Mouse (Mus musculus): ENCODE measurements around the gene Krtap19-1. TPM values are rescaled to one million over a fixed set of nuclear protein-coding genes. Genes with fewer than 3 reads are reported as not detected.

Gene Krtap19-1
- polyA plus RNA-seq, 1 experiment from 2014 or later: not detected

DNA sequence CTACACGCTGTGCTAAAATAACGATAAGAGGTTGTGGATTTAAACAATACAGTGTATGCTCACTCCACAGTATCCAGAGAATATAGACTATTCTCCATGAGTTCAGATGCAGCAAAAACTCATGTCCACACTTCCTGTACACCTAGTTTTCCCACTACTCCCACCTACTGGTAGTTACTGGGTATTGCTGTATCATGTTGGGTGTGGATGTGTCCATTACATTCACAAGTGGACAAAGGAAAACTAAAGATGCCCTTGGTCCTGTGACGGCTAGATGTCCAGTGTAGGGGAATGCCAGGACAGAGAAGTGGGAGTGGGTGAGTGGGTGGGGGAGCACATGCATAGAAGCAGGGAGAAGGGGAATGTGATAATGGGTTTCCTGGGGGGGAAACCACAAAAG, 45.5 kb downstream of the Krtap19-1 start:
- Histone ChIP-seq H3K36me3 (no peaks in the 10 kb centered on the region), H3K9ac (no peak overlapping the region), H3K9me3 (no peaks in the 10 kb centered on the region), H3K27ac (replicated peaks) (no peak overlapping the region), H3K4me2 (no peak overlapping the region), H3K4me3 (no peak overlapping the region), H3K27me3 (no peaks in the 10 kb centered on the region), H3K4me1 (replicated peaks) (peaks cover 10% of the 10 kb centered on the region; the same call in 1 of the 2 replicates)
- no peak for ATAC-seq (ENCODE audit: low read depth)
- WGBS: 81% methylated on average over 3 of the region's 3 CpGs

- H3K9ac ChIP-seq: no peak within 1 kb of the TSS
- H3K4me2 ChIP-seq: no peak within 1 kb of the TSS
- H3K27me3 ChIP-seq: no peaks in the 10 kb centered on the region
- no peak within 1 kb of the TSS for H3K4me3 ChIP-seq
- no peak for ATAC-seq (ENCODE audit: low read depth)
- H3K4me1 ChIP-seq (replicated peaks): no peaks in the 10 kb centered on the region
- H3K36me3 ChIP-seq: no peaks in the 10 kb centered on the region
- H3K9me3 ChIP-seq: no peaks in the 10 kb centered on the region
- 84% methylated on average over 3 of the region's 3 CpGs for WGBS
- no peak within 1 kb of the TSS for H3K27ac ChIP-seq (replicated peaks)
Observed at GRCm38 (mm10) chr16:88820066-88820465, 49.1 kb downstream of the Krtap19-1 start, which contains the start of gene Krtap15. Gene Krtap15 (plus strand): TSS chr16:88820215.

Other genes with a start within 250 kb of the Krtap19-1 start
- not detected in 2 replicates for gene 2310079G19Rik, start 241.7 kb downstream of the Krtap19-1 start, polyA plus RNA-seq (2015; fragmentation: Nextera tagmentation; extraction: Ambion mirVana)
- not detected in 2 replicates for gene Krtap26-1, start 221.6 kb downstream of the Krtap19-1 start, polyA plus RNA-seq (2015; fragmentation: Nextera tagmentation; extraction: Ambion mirVana)
- not detected in 2 replicates for gene Krtap27-1, start 197.7 kb downstream of the Krtap19-1 start, polyA plus RNA-seq (2015; fragmentation: Nextera tagmentation; extraction: Ambion mirVana)
- gene 2310061N02Rik, start 161.4 kb downstream of the Krtap19-1 start, polyA plus RNA-seq (2015; fragmentation: Nextera tagmentation; extraction: Ambion mirVana): not detected in 2 replicates
- not detected in 2 replicates for gene Krtap13-1, start 140.5 kb downstream of the Krtap19-1 start, polyA plus RNA-seq (2015; fragmentation: Nextera tagmentation; extraction: Ambion mirVana)
- not detected in 2 replicates for gene Krtap13, start 117.8 kb downstream of the Krtap19-1 start, polyA plus RNA-seq (2015; fragmentation: Nextera tagmentation; extraction: Ambion mirVana)
- not detected in 2 replicates for gene 2310034C09Rik, start 110.6 kb downstream of the Krtap19-1 start, polyA plus RNA-seq (2015; fragmentation: Nextera tagmentation; extraction: Ambion mirVana)
- not detected in 2 replicates for gene 2310057N15Rik, start 95.2 kb downstream of the Krtap19-1 start, polyA plus RNA-seq (2015; fragmentation: Nextera tagmentation; extraction: Ambion mirVana)
- not detected in 2 replicates for gene Gm5965, start 91.5 kb downstream of the Krtap19-1 start, polyA plus RNA-seq (2015; fragmentation: Nextera tagmentation; extraction: Ambion mirVana)
- not detected in 2 replicates for gene Gm20741, start 57.2 kb downstream of the Krtap19-1 start, polyA plus RNA-seq (2015; fragmentation: Nextera tagmentation; extraction: Ambion mirVana)
- not detected in 2 replicates for gene Krtap15, start 49.2 kb downstream of the Krtap19-1 start, polyA plus RNA-seq (2015; fragmentation: Nextera tagmentation; extraction: Ambion mirVana)
- gene Krtap14, start 43.3 kb downstream of the Krtap19-1 start, polyA plus RNA-seq (2015; fragmentation: Nextera tagmentation; extraction: Ambion mirVana): not detected in 2 replicates
- gene Krtap19-2, start 4.9 kb upstream of the Krtap19-1 start, polyA plus RNA-seq (2015; fragmentation: Nextera tagmentation; extraction: Ambion mirVana): not detected in 2 replicates
- not detected in 2 replicates for gene Krtap19-3, start 8.6 kb upstream of the Krtap19-1 start, polyA plus RNA-seq (2015; fragmentation: Nextera tagmentation; extraction: Ambion mirVana)
- not detected in 2 replicates for gene Krtap19-4, start 15.7 kb upstream of the Krtap19-1 start, polyA plus RNA-seq (2015; fragmentation: Nextera tagmentation; extraction: Ambion mirVana)
- not detected in 2 replicates for gene Krtap19-5, start 27.0 kb upstream of the Krtap19-1 start, polyA plus RNA-seq (2015; fragmentation: Nextera tagmentation; extraction: Ambion mirVana)
- gene Krtap19-9b, start 62.9 kb upstream of the Krtap19-1 start, polyA plus RNA-seq (2015; fragmentation: Nextera tagmentation; extraction: Ambion mirVana): not detected in 2 replicates
- gene Krtap16-3, start 93.5 kb upstream of the Krtap19-1 start, polyA plus RNA-seq (2015; fragmentation: Nextera tagmentation; extraction: Ambion mirVana): not detected in 2 replicates
- gene Krtap22-2, start 141.3 kb upstream of the Krtap19-1 start, polyA plus RNA-seq (2015; fragmentation: Nextera tagmentation; extraction: Ambion mirVana): not detected in 2 replicates
- gene Gm10229, start 145.9 kb upstream of the Krtap19-1 start, polyA plus RNA-seq (2015; fragmentation: Nextera tagmentation; extraction: Ambion mirVana): not detected in 2 replicates
- not detected in 2 replicates for gene Krtap6-1, start 162.3 kb upstream of the Krtap19-1 start, polyA plus RNA-seq (2015; fragmentation: Nextera tagmentation; extraction: Ambion mirVana)
- gene Gm10228, start 172.1 kb upstream of the Krtap19-1 start, polyA plus RNA-seq (2015; fragmentation: Nextera tagmentation; extraction: Ambion mirVana): not detected in 2 replicates
- gene Krtap6-5, start 178.5 kb upstream of the Krtap19-1 start, polyA plus RNA-seq (2015; fragmentation: Nextera tagmentation; extraction: Ambion mirVana): not detected in 2 replicates
- gene 1110025L11Rik, start 194.6 kb upstream of the Krtap19-1 start, polyA plus RNA-seq (2015; fragmentation: Nextera tagmentation; extraction: Ambion mirVana): not detected in 2 replicates
- gene Krtap6-3, start 214.6 kb upstream of the Krtap19-1 start, polyA plus RNA-seq (2015; fragmentation: Nextera tagmentation; extraction: Ambion mirVana): not detected in 2 replicates